Mouse (Mus musculus) spleen, adult 18-20 months (tissue): ENCODE results near the gene Ncapg2.

Source experiments
- DNase-seq, 2 experiments: peaks; one replicate each; pipeline ENCODE4 v3.0.0; 2022; ENCODE audit warnings: mixed read lengths in 2 of 2

Gene Ncapg2

GRCm38 (mm10) chr12:116460379-116461065 lies 55.3 kb downstream of the Ncapg2 start:
- DNase-seq = no peak

GRCm38 (mm10) chr12:116467030-116467429 lies 61.8 kb downstream of the Ncapg2 start:
- DNase-seq = no peak

DNA sequence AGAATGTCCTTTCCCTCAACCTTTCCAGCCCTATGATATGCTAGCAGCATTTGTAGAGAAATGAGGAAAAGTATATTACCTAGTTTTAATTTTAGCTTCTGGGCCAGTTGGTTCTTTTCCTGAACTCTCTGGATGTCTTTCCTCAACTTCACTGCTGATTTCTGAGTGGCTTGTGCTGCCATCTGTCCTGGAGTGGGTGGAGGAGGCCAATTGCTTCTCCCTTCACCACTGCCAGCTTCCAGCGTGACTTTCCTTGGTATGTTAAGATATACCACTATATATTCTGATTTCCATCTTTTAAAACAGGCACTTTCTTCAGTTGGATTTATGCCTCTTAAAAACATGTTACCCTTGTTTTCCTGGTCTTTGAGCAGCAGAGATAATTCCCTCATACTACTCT lies 63.1 kb downstream of the Ncapg2 start:
- no peak for DNase-seq

GRCm38 (mm10) chr12:116469096-116469495 lies 63.9 kb downstream of the Ncapg2 start:
- no peak for DNase-seq

DNA sequence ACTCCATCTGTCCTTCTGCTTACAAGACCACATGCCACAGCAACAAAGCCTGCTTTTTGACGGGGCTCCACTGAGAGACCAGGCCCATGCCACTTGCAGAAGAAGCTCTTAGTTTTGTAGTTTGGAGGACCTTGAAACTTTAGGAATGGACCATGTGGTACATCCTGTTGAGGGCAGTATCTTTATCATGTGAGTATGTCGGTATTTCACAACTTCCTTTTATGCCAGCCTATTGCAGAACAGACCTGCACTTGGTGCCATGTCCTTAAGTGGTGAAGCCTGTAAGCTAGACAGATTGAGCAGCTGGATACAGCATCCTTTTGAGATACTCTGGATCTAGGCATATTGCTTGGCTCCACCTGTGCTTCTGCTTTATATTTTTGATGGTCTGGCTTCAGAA lies 68.1 kb downstream of the Ncapg2 start:
- DNase-seq = no peak

DNA sequence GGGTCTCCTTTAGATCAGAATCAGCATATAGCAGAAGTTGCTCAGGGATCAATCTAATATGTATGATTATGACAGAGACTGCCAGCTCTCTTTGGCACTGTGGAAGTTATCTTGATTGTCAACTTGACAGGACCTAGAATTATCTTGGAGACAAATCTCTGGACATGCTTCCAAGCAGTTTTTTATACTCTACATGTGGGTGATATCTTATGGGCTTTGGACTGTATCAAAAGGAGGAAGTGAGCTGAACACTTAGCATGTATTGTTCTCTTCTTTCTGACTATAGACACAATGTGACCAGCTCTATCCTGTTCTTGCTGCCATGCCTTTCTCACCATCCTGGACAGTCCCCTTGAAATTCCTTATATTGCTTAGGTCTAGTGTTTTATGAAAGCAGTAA lies 68.6 kb downstream of the Ncapg2 start:
- no peak for DNase-seq

GRCm38 (mm10) chr12:116474676-116475075 lies 69.5 kb downstream of the Ncapg2 start:
- no peak for DNase-seq

GRCm38 (mm10) chr12:116478771-116479170 lies 73.6 kb downstream of the Ncapg2 start:
- no peak for DNase-seq

DNA sequence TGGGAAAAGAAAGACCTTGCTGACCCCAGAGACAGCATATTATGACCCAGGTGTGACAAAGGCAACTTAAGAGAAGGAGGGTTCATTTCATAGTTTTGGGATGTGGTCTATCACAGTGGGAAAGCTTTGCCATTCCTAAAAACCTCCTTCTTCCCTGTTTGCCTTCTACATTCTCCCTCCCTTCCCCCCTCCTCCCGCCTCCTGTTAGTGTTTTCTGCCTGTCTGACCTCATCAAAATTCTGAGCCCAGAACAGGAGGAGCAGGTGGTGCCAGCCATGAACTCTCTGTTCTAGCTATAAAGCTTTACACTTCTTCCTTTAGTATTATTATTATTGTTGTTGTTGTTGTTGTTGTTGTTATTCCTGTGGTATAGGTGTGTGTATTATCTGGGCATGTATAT lies 76.7 kb downstream of the Ncapg2 start:
- no peak for DNase-seq

GRCm38 (mm10) chr12:116483581-116483980 lies 78.4 kb downstream of the Ncapg2 start:
- no peak for DNase-seq

- DNase-seq = no peak
Observed at GRCm38 (mm10) chr12:116484991-116485390, 79.8 kb downstream of the Ncapg2 start.

GRCm38 (mm10) chr12:116485591-116486403 lies 80.6 kb downstream of the Ncapg2 start, which contains the start of gene Ptprn2:
Gene Ptprn2, plus strand, starts transcription at chr12:116485720.
- peak in 1 of 2 experiments; percentile 14 for DNase-seq

DNA sequence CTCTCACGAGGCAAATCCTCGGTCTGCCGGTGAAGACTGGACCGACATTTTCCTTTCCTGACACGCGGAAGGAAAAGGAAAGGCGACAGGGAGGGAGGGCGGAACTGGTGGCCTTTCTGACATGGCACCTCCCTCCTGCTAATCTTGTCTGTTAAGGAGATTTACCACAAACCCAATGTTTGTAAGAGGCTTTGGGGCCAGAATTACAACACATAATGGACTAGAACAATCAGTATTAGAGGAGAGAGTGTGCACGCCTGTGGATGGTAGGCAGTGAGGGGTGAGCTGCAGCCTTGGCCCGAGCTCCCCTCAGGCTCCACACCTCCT lies 81.2 kb downstream of the Ncapg2 start:
- DNase-seq = no peak

- DNase-seq = no peak
Observed at GRCm38 (mm10) chr12:116488836-116489235, 83.6 kb downstream of the Ncapg2 start.

DNA sequence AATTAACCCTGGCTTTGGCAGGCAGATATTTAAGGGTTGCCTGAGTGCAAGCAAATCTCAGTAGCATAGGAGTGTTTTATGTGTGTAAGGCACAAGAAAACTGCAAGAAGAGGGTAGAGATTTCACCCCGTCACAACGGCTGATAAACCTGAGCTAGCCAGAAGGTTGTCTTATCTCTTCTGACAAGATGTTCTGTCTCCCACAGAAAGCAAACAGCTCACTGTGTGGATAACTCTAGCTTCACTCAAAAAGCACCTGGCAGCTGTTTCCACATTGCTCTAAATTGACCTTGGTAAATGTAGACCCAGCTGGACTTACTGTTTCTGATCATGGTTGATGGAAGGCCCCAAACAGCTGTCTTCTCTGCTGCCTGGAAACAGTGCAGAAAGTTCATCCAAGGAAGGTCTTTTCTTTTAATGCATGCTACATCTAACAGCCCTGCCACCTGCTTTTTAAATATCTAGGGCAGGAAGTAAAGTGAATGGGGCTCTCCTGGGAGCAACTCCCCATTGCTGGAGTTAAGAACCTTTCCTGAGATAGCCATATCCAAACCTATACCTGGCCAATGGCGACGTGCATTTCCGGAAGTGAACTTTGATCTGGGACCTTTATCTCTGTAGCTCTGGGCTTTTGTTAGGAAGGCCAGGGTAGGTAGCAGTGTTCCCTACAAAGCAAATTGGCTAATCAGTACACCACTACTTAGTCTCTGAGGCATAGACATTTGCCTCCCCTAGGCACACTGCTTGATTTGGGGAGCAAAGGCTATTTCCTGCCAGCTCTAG lies 85.6 kb downstream of the Ncapg2 start:
- no peak for DNase-seq

DNA sequence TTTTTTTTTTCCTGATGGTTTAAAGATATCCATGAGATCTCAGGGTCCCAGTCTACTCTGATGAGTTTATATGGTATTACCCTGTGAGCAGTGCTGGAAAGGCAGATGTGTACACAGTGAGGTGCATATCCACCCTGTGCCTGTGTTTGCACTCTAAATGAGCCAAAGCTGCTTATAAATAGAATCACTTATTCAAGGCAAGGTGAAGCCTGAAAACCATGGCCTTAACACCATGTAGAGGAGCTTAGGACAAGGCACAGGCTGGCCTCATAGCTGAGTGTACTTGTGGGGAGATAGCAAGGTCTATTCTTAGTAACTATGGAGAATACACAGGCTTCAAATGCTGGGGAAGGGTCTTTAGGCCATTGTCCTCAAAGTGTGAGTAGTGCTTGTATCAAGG lies 93.5 kb downstream of the Ncapg2 start:
- no peak for DNase-seq

DNA sequence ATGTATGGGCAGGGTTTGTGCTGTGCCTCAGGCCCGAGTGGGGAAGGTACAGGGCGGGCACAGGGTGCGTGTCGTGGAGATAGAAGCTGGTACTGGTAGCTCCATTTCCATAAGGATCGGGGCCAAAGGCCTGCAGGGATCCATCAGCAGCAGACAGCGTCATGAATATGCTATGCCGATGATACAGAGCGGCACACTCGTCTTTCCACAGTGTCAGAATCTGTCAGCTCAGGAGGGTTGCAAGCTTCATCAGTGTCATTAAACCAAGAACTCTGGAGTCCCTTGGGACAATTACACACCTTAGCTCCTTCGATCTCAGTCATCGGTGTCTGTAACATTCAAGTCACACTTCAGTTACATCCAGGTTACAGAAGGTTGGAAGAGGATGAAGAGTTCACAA lies 95.5 kb downstream of the Ncapg2 start:
- DNase-seq = no peak

DNA sequence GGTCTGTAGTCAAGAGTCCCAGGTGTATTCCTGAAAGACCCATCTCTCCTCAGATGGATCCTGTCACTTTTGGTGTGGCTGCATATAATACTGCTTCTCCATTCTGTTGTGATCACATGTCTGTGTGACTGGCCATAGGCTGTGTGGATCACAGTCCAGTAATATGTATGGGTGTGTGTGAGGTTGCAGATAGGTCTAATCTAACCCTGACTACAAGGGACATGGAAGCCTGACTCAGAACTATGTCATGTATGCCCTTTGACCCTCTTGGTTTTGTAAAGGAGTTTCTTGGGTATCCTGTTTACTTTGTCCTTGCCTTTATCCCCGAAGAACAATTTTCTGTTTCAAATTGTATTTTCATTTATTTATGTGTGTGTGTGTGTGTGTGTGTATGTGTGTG lies 107.3 kb downstream of the Ncapg2 start:
- no peak for DNase-seq
